Mouse (Mus musculus) G1E (cell line): ENCODE measurements around the gene Ssxa1. TPM values are rescaled to one million over a fixed set of nuclear protein-coding genes. Genes with fewer than 3 reads are reported as not detected.
"Not testable (repeated sequence)": the region's sequence is repeated elsewhere in the genome, so short reads cannot be mapped to it uniquely, and the experiment has no call there.

Experiments used
- ATAC-seq: 2 replicates; pipeline ENCODE4 v1.8.0; 2016; ENCODE audit warnings: mild to moderate bottlenecking; ENCODE audit not compliant: insufficient number of reproducible peaks, poor library complexity, low FRiP score, severe bottlenecking; ENCODE audit errors: extremely low read depth
- DNase-seq: peaks from one replicate; pipeline ENCODE4 v3.0.0; 2012; ENCODE audit warnings: low spot score
- H3K27me3 ChIP-seq: 2 replicates; pipeline ENCODE4 v1.6.1; 2012; ENCODE audit warnings: mild to moderate bottlenecking, low read length, inconsistent platforms; ENCODE audit not compliant: insufficient read depth
- H3K36me3 ChIP-seq: replicated peaks from 2 replicates; pipeline ENCODE3; 2012; ENCODE audit warnings: mild to moderate bottlenecking, inconsistent platforms
- H3K4me1 ChIP-seq: 2 replicates; pipeline ENCODE4 v1.6.1; 2012; ENCODE audit warnings: low read depth, low read length, inconsistent platforms, mixed read lengths; ENCODE audit not compliant: insufficient read depth
- H3K4me3 ChIP-seq: 2 replicates; pipeline ENCODE4 v1.5.1; 2012; ENCODE audit warnings: low read depth, mild to moderate bottlenecking, inconsistent platforms, low read length, moderate library complexity, mixed read lengths
- H3K9me3 ChIP-seq: replicated peaks from 2 replicates; pipeline ENCODE4 v1.6.1; 2012; ENCODE audit warnings: inconsistent platforms
- CTCF ChIP-seq: IDR thresholded peaks from 2 replicates; pipeline ENCODE4 v1.5.1; 2012; ENCODE audit warnings: low read depth, low read length, inconsistent platforms, mixed read lengths
- GATA1 ChIP-seq: IDR thresholded peaks from 2 replicates; pipeline ENCODE4 v1.6.1; 2012; ENCODE audit warnings: borderline replicate concordance, low read length, inconsistent platforms, mixed read lengths
- GATA2 ChIP-seq: IDR thresholded peaks from 2 replicates; pipeline ENCODE4 v1.6.1; 2012; ENCODE audit warnings: low read depth, low read length, inconsistent platforms, borderline replicate concordance
- POLR2AphosphoS5 ChIP-seq: IDR thresholded peaks from 2 replicates; pipeline ENCODE4 v1.6.1; 2012; ENCODE audit warnings: low read depth, low read length, inconsistent platforms; ENCODE audit not compliant: insufficient replicate concordance
- TAL1 ChIP-seq: conservative IDR thresholded peaks from 2 replicates; pipeline ENCODE4 v1.6.1; 2012; ENCODE audit warnings: low read depth, low read length, inconsistent platforms, mixed read lengths
- polyA plus RNA-seq: library from polyadenylated mRNA; stranded (reverse); fragments of >175 nt; gene quantifications from 2 replicates; pipeline ENCODE4 v1.2.3, GENCODE M21; 2012
- total RNA-seq, 2 experiments: library from RNA; stranded (forward) in 1 of 2; stranded (reverse) in 1 of 2; fragments of 200-1000 nt in 1 of 2; fragments of >200 nt in 1 of 2; fragmentation: Nextera tagmentation in 1 of 2; gene quantifications; 2 replicates each; pipeline ENCODE4 v1.2.3; 2014 to 2017

The Ssxa1 gene
- total RNA-seq (2014; fragmentation: Nextera tagmentation) (not detected in 2 replicates), total RNA-seq (2017) (not detected in 2 replicates), polyA plus RNA-seq (not detected in 2 replicates)

DNA sequence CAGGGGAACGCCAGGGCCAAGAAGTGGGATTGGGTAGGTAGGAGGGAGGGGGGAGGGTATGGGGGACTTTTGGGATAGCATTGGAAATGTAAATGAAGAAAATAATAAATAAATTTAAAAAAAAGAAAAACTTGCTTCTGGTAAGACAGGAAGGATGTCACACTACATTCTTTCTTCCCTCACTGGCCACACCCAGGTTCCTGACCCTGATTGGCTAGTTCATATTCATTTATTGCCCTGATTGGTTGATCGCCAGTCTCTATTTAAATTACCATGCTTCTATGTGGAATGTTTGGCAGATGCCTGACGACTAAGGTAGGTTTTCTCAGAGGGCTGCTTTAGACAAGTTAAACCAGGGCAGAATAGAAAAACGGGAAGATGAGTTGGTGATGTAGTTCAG is at the start of gene Ssxa1:
TSS of gene Ssxa1 (plus strand) at position 301 of the 400 bp plus-strand sequence.
- Histone ChIP-seq H3K9me3 (no peaks in the 10 kb centered on the region), H3K36me3 (no peaks in the 10 kb centered on the region), H3K27me3 (no peaks in the 10 kb centered on the region), H3K4me3 (no peak within 1 kb of the TSS), H3K4me1 (no peaks in the 10 kb centered on the region)
- TF ChIP-seq CTCF (no peak), GATA2 (no peak), TAL1 (no peak), GATA1 (no peak), POLR2AphosphoS5 (no peak)
- no peak for ATAC-seq
- no peak for DNase-seq

DNA sequence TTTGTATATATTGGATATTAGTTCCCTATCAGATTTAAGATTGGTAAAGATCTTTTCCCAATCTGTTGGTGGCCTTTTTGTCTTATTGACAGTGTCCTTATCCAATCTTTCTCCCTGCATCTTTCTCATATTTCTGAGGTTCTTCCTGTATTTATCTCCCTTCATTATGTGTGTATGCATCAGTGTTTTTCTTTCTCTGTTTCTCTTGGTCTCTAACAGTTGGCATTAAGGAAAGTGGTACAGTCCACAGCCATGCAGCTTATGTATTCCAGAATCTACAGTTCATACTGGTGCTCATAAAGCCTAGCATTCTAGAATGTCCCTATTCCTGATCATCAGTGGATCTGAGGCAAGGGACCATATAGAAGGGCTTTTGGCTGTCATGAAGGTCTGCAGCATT is 47.5 kb upstream of the Ssxa1 start, which contains the start of gene Spaca5:
TSS of gene Spaca5 (plus strand) at position 301 of the 400 bp plus-strand sequence.
- Histone ChIP-seq H3K4me1 (no peaks in the 10 kb centered on the region), H3K36me3 (no peaks in the 10 kb centered on the region), H3K4me3 (no peak within 1 kb of the TSS), H3K9me3 (no peaks in the 10 kb centered on the region), H3K27me3 (no peaks in the 10 kb centered on the region)
- ATAC-seq (no peak), DNase-seq (no peak)
- TF ChIP-seq GATA2, result no peak
- TF ChIP-seq CTCF, result no peak
- TF ChIP-seq GATA1, result no peak
- no peak for TF ChIP-seq TAL1
- no peak for TF ChIP-seq POLR2AphosphoS5

DNA sequence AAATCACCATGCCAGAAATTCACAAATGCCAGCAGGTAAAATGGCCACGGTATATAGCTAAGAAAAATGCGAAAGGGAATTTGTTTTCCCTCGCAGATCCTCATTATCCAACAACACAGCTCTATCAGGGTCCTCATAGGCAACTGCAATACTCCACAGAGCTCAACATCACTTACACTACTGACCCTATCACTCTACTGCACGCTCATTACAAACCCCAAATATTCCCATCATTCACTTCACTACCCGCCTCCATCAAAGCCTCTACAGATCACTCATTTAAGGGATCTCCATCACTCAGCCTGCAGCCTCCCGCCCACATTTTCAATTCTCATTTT is 27.0 kb upstream of the Ssxa1 start:
- Histone ChIP-seq H3K4me1 (no peaks in the 10 kb centered on the region), H3K4me3 (no peak overlapping the region), H3K36me3 (no peaks in the 10 kb centered on the region), H3K9me3 (no peaks in the 10 kb centered on the region), H3K27me3 (no peaks in the 10 kb centered on the region)
- no peak for TF ChIP-seq CTCF
- TF ChIP-seq GATA2, result no peak
- TF ChIP-seq TAL1, result no peak
- no peak for TF ChIP-seq GATA1
- TF ChIP-seq POLR2AphosphoS5, result no peak
- ATAC-seq, result no peak
- DNase-seq, result no peak

DNA sequence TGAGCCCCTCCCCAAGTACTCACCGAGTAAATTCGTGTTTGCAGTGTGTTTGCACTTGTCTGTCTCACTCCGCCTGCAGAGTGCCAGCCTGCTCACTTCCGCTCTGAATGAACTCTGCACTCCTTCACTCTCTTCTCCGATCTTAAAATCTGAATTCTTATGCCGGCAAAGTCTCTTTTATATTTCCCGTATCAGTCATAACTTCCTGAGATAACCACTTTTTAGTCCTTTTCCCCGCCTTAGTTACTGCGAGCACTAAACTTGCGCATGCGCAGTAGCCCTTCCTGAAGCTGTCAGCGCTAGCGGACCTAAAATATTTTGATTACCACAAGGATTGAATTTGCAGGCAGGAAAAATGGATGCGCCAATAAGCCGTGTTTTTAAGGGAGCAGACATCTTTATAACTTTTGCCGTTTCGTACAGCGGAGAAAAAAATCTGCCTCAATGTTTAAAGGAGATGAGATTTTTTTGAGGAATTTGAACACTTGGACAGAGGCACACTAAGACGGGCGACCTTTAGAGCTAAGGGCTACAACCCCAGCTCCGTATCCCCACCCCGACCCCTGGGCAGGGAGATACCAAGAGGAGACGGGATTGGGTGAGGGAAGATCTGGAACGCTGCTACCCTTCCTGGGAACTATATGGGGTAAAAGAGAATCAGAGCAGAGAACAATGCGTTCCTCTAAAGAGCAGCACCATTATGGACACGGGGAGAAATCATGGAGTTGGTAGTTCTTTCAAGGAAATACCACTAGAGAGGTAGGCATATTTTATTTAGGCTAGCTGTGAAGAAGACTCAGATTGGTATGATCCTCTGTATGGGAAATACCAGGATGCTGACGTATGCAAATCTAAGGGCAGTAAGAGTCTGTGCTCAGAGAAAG is 26.4 kb upstream of the Ssxa1 start, which contains the start of gene Zfp300:
TSS of gene Zfp300 (minus strand) at position 545 of the 884 bp plus-strand sequence.
- no peaks in the 10 kb centered on the region for H3K4me1 ChIP-seq
- no peak for TF ChIP-seq GATA2
- TF ChIP-seq CTCF, result no peak
- TF ChIP-seq TAL1, result no peak
- TF ChIP-seq POLR2AphosphoS5, result no peak
- TF ChIP-seq GATA1, result no peak
- no peaks in the 10 kb centered on the region for H3K36me3 ChIP-seq
- ATAC-seq, result no peak
- H3K9me3 ChIP-seq, result no peaks in the 10 kb centered on the region
- H3K4me3 ChIP-seq, result no peak within 1 kb of the TSS
- H3K27me3 ChIP-seq, result no peaks in the 10 kb centered on the region
- no peak for DNase-seq

DNA sequence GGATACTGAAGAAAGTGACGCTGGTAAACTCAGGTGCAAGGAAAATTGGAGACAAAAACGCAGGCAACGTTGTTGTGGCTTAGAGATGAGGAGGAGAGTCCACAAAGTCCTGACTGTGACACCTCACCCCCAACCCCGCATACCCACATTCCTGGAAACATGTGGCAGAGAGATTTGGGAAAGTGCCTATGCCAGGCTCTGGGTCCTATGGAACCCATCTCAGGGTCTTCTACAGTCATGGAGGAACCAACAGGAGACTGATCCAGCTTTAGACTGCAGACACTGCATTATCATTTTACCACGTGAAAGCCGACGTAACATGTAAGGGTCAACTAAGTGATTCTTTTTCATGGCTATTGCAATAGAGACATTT is 25.8 kb upstream of the Ssxa1 start:
- no peaks in the 10 kb centered on the region for H3K27me3 ChIP-seq
- ATAC-seq (no peak), DNase-seq (no peak)
- no peaks in the 10 kb centered on the region for H3K4me1 ChIP-seq
- H3K4me3 ChIP-seq, result no peak overlapping the region
- H3K36me3 ChIP-seq, result no peaks in the 10 kb centered on the region
- H3K9me3 ChIP-seq, result no peaks in the 10 kb centered on the region
- TF ChIP-seq TAL1, result no peak
- no peak for TF ChIP-seq CTCF
- TF ChIP-seq GATA1, result no peak
- no peak for TF ChIP-seq POLR2AphosphoS5
- TF ChIP-seq GATA2, result no peak

DNA sequence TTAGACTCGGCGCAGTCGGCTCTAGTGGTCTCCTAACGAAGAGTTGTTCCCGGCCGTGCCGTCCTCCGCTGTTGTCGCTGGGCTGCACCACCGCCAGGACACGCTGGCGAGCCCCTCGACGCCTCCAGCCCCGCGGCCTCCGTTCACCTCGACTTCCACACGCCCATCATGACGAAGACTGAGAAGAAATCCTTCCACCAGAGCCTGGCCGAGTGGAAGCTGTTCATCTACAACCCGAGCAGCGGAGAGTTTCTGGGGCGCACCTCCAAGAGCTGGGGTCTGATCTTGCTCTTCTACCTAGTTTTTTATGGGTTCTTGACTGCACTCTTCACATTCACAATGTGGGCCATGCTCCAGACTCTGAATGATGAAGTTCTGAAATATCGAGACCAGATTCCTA is 31.1 kb downstream of the Ssxa1 start:
- not testable (repeated sequence) for ATAC-seq, H3K4me1 ChIP-seq, H3K4me3 ChIP-seq, DNase-seq, H3K36me3 ChIP-seq, H3K9me3 ChIP-seq, H3K27me3 ChIP-seq

Other genes with a start within 250 kb of the Ssxa1 start
- gene Timp1, start 245.7 kb upstream of the Ssxa1 start, total RNA-seq (2014; fragmentation: Nextera tagmentation), result not detected in 2 replicates
- gene Timp1, start 245.7 kb upstream of the Ssxa1 start, total RNA-seq (2017), result 0.29 TPM in 1 of 2 replicates, not detected in the other
- gene Timp1, start 245.7 kb upstream of the Ssxa1 start, polyA plus RNA-seq, result not detected in 2 replicates
- gene Syn1, start 194.8 kb upstream of the Ssxa1 start, total RNA-seq (2014; fragmentation: Nextera tagmentation), result not detected in 2 replicates
- not detected in 2 replicates for gene Syn1, start 194.8 kb upstream of the Ssxa1 start, total RNA-seq (2017)
- not detected in 2 replicates for gene Syn1, start 194.8 kb upstream of the Ssxa1 start, polyA plus RNA-seq
- gene Cfp, start 184.3 kb upstream of the Ssxa1 start, total RNA-seq (2014; fragmentation: Nextera tagmentation), result 6.2 and 10.1 TPM in 2 replicates
- gene Cfp, start 184.3 kb upstream of the Ssxa1 start, total RNA-seq (2017), result 9.5 and 12.1 TPM in 2 replicates
- gene Cfp, start 184.3 kb upstream of the Ssxa1 start, polyA plus RNA-seq, result 4.9 and 5.9 TPM in 2 replicates
- gene Elk1, start 165.2 kb upstream of the Ssxa1 start, total RNA-seq (2014; fragmentation: Nextera tagmentation), result 19.3 and 20.5 TPM in 2 replicates
- 7.0 and 7.6 TPM in 2 replicates for gene Elk1, start 165.2 kb upstream of the Ssxa1 start, total RNA-seq (2017)
- 15.8 and 17.1 TPM in 2 replicates for gene Elk1, start 165.2 kb upstream of the Ssxa1 start, polyA plus RNA-seq
- 24.0 and 27.2 TPM in 2 replicates for gene Uxt, start 153.8 kb upstream of the Ssxa1 start, total RNA-seq (2014; fragmentation: Nextera tagmentation)
- 33.3 and 36.4 TPM in 2 replicates for gene Uxt, start 153.8 kb upstream of the Ssxa1 start, total RNA-seq (2017)
- gene Uxt, start 153.8 kb upstream of the Ssxa1 start, polyA plus RNA-seq, result 8.2 and 19.0 TPM in 2 replicates
- 28.3 and 30.1 TPM in 2 replicates for gene Zfp182, start 53.5 kb upstream of the Ssxa1 start, total RNA-seq (2014; fragmentation: Nextera tagmentation)
- 18.8 and 20.1 TPM in 2 replicates for gene Zfp182, start 53.5 kb upstream of the Ssxa1 start, total RNA-seq (2017)
- 0.28 and 0.44 TPM in 2 replicates for gene Zfp182, start 53.5 kb upstream of the Ssxa1 start, polyA plus RNA-seq
- not detected in 2 replicates for gene Spaca5, start 47.4 kb upstream of the Ssxa1 start, total RNA-seq (2014; fragmentation: Nextera tagmentation)
- not detected in 2 replicates for gene Spaca5, start 47.4 kb upstream of the Ssxa1 start, total RNA-seq (2017)
- gene Spaca5, start 47.4 kb upstream of the Ssxa1 start, polyA plus RNA-seq, result not detected in 2 replicates
- gene Zfp300, start 26.3 kb upstream of the Ssxa1 start, total RNA-seq (2014; fragmentation: Nextera tagmentation), result not detected in 2 replicates
- not detected in 2 replicates for gene Zfp300, start 26.3 kb upstream of the Ssxa1 start, total RNA-seq (2017)
- not detected in 2 replicates for gene Zfp300, start 26.3 kb upstream of the Ssxa1 start, polyA plus RNA-seq
- not detected in 2 replicates for gene Gm21876, start 59.8 kb downstream of the Ssxa1 start, total RNA-seq (2014; fragmentation: Nextera tagmentation)
- not detected in 2 replicates for gene Gm21876, start 59.8 kb downstream of the Ssxa1 start, total RNA-seq (2017)
- not detected in 2 replicates for gene Gm21876, start 59.8 kb downstream of the Ssxa1 start, polyA plus RNA-seq